Mouse (Mus musculus): Measurements from ENCODE around the gene Il10rb.

Il10rb gene

DNA sequence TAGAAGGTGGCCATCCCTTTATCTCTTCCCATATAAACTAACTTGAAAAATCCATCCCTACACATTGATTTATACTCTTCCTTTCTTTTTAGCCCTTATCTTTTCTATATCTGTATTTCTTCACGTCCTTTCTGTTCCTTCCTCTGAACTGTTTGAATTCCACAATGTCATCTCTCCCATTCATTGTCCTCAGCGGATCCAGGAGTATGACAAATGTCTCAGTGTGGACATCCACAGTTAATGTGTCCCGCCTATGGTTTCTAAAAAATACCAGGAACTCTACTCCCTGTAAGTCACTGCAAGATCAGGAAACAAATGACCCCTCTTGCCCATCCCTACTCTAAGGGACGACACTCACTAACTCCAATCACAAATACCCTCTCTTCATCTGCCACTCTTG lies 21.7 kb upstream of the Il10rb start:
- DNase-seq: peak; percentile 37

DNA sequence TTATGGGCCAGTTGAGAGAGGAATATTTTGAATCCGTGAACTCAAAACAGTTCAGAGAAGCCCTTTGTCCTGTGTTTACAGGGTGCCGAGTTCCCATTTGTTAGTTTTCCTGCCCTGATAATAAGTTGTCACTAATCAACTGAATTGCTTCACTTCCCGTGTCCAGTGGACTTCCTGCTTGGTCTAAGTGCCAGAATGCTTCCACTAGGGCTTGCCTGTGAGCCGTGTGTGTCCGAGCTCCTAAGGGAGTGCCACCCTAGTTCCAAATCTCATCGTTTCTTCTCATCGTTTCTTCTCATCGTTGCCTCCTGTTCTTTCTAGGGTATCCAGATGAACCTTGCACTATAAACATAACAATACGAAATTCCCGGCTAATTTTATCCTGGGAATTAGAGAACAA lies 20.3 kb upstream of the Il10rb start:
- peak; percentile 85 for DNase-seq

DNA sequence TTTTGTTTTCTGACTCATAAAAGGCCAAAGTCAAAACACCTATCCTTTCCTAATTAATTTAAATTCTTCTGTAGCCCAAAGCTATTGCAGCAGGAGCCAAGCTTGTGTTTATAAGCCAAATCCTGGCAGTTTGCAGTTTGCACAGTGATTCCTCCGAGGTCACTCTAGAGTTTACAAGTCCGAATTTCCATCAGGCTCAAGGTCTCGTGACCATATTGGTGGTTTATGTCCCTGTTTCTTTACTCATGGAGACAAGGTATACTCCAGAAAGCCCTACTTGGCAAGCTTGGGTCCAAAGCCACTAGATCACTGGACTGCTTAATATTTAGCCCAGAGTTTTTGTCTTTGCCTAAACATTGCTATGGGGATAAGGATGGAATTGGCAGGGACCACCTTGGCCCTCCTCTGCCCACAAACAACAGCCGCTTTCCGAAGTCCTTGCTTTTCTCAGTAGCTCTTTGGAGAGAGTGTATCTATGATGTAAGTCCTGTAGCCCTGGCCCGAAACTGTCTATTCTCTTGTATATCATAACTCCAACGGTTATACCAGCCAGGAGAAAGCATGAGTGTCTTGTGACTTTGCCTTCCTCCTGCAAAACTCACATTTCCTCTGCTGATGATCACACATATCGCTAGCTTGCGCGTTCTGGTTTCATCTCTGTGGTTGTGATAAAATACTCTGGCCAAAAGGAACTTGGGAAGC lies 19.4 kb upstream of the Il10rb start:
- DNase-seq: no peak

DNA sequence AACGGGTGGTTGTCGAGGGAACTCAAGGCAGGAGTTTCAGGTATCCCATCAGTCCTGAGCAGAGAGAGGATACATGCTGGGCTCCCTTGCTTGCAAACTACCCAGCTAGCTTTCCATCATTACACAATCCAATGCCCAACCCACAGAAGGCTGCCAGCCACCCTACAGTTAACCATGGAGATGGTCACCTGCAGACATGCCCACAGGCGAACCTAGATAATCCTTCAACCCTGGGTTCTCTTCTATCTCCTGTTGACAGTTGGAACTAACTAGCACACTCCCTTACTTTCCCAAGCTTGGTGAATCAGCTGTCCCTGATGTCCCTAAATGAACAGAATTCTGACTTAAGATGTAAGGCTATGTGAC lies 18.9 kb upstream of the Il10rb start:
- no peak for DNase-seq

DNA sequence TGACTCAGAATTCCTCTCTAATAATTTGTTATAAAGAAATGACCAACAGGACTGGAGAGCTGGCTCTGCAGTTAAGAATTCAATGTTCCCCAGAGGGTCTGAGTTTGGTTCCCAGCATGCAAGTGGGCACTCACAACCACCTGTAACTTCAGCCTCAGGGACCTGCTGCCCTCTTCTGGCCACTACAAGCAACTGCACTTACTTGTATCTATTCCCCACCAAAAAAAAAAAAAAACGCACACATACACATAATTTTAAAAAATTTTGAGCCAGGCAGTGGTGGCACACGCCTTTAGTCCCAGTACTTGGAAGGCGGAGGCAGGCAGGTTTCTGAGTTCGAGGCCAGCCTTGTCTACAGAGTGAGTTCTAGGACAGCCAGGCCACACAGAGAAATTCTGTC lies 15.9 kb upstream of the Il10rb start:
- DNase-seq: no peak

DNA sequence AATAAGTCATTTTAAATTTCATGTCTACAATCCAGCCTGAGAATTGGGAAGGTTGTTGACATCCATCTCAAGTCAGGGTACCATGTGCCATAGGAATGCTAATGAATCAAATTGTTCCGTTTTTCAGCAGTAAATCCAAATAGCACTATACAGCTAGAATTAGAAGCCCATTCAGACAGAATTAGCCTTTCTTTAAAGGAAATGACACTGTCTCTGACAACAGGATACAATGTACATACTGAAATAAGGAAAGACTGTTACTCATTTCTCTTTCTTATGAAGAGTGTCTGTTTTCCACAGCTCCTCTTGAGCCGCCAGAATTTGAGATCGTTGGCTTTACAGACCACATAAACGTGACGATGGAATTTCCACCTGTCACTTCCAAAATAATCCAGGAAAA lies 14.5 kb upstream of the Il10rb start, which contains the start of gene Gm21970:
Gene Gm21970 (plus strand): TSS at position 301 of the 400 bp plus-strand sequence.
- no peak for DNase-seq

DNA sequence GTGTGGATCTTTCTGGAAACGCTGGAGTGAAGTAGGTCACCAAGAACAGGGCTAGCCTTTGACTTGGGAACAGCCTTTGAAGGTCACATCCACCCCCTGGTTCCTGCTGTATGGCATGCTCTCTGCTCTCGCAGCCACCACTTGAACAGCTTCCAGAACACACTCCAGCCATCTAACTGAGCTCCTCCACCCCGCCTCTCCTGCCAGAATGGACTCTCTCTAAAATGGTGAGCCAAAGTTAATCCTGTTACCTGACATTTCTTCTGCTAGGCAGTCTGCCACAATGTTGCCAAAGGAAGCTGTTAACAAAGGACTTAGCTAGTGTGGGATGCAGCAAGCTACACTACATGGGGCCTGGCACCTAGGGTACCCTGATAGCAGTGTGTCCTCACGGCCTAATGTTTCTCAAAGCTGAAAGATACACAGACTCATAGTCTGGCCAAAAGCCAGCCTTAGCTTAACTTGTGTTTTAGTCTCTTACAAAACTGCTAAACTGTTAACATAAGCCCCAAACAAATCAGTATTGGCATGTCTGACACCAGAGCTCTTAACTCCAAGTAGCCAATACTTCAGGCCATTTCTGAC lies 11.0 kb upstream of the Il10rb start:
- peak; percentile 33 for DNase-seq

DNA sequence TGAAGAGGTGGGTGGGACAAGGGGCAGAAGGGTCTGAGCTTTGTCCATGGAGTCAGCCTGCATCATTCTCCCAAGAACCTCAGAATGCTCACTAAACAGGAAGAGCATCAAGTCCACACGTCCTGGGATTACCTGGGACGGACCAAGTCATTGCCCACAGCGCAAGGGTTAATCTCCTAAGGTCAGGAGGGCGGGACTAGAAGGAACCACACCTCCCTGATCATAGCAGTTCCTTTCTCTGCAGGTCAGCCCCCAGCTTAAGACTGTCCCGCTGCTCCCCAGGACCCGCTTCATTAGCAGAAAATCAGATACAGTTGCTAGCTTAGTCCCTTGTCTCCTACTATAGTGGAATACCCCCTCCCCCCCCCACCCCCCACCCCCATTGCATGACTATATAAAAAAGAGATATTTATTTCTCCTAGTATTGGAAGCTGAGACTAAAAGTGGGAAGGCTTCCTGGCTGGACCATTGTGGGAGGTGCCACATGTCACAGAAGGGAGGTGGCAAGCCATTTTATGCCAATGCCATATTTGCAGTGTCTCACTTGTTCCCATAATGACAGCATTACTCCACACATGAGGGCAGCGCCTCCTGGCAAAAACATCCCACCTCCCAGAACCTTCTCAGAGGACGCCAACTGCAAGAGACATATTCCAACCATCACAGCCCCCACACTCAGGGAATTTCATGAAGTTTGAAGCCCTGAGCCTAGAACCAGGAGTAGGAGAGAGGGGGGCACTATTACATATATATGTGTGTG lies 10.2 kb upstream of the Il10rb start:
- no peak for DNase-seq

DNA sequence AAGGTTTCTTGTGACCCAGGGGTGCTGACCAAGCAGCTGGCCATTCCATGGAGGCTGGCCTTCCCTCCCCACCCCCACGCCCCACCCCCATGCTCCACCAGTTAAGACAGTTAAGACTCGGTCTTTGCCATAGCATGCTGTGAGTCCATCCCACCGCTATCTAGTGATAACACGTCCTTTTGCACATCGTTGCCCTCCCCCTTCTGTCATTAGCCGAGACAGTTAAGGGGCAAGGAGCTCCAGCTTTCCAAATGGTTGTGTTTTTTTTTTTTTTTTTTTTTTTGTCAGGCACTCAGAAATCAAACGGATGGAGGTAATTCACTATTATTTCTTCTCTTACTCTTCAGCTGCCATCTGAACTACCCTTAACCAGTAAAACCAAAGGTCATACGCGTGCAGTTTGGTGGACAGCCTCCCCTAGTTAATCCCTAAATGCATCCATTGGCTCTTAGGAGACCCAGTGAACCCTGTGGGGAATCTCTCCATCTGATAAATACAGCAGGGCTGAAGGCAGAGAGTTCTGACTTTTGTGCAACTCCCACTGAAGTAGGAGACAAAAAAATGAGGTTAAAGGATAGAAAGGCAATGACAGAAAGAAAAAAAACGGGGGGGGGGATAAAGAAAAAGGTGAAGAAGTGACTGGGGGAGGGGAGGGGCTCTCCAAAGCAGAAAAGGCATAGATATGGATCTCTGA lies 9.0 kb upstream of the Il10rb start:
- no peak for DNase-seq

DNA sequence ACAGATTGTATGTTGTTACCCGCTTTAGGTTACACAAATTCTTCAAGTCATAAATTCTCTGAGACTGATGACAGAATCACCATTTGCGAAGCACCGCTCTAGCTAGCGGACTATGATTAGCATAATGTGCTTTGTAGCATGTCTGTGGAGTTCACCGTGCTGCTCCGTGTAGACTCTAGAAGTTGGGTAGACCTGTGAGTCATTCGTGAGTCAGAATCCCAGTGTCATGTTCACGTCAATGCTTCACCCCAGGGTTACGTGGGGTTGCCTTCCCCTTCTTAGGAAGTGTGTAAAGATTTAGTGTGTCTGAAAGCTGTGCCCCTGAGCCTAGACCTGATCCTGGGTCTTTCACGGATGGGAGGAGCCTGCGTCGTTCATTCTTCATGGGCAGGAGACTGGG lies 7.9 kb upstream of the Il10rb start:
- no peak for DNase-seq

DNA sequence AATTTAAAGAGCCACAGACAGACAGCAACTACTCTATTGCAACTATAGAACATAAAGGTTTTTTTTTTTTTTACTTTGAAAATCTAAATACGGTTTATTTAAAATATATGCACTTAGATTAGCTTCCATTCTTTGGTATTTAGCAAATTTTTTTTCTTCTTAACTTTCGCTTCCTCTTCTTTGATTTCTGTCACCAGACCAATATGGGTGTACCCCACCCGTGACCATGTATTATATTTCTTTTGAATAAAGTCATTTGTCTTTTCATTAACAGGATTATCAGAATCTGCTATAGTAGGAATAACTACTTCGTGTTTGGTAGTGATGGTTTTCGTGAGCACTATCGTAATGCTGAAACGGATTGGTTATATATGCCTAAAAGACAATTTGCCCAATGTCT lies 7.0 kb upstream of the Il10rb start:
- no peak for DNase-seq

DNA sequence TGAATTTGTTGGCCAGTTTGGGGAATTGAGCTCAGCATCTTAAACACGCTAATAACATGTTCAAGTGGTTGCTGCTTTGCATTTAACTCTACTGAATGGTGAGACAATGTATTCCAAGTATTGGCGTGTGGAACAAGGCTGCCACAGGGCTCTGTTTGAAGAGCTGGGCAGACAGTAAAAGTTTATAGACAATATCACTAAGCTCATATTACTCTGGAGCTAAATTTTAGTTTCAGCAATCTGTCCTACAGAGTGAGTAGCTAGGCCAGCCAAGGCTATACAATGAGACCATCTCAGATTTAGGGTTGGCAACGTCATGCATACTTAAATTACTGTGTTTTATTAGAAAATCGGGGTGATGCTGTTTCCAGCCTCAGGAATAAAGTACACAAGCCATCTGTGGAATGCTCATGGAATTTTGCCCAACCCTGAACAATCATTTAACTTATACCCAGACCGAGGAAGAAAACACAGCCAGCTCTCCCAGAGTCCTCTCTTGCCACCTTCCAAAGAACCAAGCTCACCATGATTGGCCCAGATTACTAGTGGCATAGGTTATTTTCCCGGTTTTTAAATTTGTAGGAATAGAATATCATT lies 4.3 kb upstream of the Il10rb start:
- DNase-seq: no peak

DNA sequence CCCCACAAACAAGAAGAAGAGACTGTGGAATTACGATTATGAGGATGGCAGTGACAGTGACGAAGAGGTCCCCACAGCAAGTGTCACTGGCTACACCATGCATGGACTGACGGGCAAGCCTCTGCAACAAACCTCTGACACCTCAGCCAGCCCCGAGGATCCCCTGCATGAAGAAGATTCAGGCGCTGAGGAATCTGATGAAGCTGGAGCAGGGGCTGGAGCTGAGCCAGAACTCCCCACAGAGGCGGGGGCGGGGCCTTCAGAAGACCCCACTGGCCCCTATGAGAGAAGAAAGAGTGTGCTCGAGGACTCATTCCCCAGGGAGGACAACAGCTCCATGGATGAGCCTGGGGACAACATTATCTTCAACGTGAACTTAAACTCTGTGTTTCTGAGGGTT lies 2.2 kb upstream of the Il10rb start:
- no peak for DNase-seq

DNA sequence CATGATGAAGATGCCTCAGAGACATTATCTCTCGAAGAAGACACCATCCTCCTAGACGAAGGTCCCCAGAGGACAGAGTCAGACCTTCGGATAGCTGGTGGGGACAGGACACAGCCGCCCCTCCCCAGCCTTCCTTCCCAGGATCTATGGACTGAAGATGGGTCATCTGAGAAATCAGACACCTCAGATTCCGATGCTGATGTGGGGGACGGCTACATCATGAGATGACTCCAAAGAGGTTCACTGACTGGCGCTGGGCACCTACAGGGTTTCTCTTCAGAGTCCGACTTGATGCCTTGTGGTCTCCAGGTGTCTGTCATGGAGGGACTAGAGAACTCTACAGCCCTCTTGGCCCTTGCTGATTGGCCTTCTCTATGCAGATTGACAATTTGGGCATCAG lies 1.8 kb upstream of the Il10rb start:
- DNase-seq: no peak

DNA sequence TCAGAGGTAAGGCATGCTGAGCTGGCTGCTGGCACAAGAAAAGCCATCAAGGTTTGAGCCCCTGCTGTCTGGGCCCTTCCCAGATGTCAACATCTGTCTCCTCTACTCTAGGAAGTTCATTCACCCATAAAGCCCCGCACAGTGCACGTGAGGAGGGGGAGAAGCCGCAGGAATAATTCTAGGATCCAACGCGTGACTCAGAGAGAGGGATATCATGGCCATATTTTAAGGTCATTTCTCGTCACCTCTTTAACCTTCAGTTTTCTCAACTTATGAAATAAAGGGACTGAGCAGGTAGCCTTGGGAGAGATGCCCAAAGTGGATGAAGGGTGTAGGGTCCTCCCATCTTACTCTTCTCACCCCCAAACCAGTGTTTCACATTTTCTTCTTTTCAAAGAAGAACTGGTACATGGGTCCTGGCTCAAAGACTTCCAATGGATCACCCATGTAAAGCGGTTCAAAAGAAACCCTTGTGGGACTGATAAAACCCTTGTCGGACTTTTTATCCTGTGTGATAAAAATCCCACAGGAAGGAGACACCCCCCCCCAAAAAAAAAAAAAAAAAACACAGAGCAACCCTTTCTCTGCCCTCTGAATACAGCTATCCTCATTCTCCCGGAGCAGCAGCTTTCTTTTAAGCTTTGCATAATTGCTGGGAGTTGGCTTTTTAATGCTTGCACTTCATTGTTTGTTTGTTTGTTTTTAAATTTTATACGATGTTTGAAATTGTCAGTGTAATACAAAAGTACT lies 961 bp upstream of the Il10rb start:
- DNase-seq: no peak

DNA sequence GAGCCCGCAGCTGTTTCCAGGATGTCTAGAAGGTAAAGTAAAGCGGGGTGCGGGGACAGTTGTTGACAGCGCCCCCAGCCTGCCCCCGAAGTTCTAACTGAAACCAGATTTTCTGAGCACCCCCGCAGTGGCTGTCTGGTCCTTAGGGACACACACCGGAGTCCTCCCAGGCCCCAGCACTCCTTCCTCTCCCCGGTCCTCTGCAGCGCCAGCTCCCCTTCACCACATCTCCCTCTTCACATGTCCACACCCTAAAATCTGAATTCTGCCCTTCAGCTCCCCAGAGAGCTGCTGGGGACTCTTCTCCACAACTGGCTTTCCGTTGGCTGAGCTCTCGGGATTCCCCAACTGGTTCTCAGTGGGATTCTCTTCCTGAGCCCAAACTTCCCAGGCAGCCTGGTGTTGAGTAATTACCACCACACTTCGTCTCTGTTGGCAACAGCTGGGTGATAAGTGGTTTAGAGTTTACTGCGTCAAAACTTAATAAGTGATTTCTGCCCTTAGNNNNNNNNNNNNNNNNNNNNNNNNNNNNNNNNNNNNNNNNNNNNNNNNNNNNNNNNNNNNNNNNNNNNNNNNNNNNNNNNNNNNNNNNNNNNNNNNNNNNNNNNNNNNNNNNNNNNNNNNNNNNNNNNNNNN lies 739 bp downstream of the Il10rb start:
- DNase-seq: peak; percentile 69

DNA sequence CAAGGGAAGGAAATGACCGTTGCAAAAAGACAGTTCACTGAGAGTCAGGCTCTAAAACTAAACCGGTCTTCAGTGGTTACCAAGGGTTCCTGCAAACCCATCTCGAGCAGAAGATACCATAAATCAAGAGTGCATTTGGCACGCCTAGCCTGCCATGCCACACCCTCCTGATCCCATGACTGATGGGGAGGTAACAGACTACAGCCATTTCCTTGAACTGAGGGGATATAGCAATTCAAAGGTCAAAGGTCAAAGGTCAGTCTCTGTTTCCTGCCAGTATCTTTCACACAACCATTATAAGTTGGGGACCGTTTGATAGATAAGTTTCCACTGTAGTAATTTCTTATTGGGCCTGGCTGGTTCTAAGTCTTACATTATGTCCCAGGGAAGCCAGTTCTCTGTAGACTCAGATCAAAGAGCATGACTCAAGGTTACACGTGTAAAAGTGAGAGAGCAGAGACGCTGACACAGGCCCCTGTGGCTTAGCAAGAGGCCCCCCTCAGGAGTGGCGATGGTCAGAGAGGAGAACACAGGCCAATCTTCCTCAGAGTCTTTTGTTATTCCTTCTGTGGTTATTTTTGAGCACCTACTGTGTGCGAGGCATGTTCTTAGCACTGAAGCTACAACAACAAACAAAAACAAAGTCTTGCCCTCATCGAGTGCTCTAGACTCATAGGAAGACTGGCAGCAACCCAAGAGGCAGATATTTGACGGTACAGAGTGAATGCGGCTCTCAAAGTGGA lies 7.3 kb downstream of the Il10rb start:
- DNase-seq: no peak

DNA sequence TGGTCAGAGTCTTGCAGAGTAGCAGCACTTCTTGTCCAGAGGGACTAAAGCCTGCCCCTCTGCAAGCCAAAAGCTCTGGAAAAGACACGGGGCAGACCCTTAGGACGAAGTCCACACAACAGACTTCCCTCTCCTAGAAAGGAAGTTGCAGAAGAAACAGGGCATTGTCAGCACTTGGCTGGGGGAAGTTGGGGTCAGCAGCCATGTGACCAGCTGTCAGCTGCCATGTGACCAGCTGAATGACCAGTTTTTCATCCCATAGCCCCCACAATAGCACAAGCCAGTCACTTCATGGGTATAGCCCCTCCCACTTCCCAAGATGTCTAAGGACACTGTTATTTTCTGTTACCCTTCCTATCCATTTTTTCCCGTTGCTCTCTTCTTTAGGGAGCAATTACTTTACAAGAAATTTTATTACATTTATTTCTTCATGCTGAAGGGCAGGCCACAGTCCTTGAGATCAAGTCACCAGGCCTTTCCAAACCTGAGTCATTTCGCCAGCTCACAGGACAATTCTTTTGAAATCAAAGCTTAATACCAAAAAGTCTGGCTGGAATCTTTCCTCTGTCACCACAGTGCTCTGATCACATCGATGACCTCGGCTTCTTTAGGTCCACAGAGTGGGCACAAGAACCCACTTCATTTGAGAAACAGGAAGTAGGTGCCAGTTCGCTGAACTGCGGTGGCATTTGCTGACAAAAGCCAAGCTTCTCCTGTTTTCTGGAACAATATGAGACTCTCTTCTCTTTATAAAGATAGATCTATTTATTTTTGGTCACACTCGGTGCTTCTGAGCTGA lies 9.6 kb downstream of the Il10rb start:
- no peak for DNase-seq

DNA sequence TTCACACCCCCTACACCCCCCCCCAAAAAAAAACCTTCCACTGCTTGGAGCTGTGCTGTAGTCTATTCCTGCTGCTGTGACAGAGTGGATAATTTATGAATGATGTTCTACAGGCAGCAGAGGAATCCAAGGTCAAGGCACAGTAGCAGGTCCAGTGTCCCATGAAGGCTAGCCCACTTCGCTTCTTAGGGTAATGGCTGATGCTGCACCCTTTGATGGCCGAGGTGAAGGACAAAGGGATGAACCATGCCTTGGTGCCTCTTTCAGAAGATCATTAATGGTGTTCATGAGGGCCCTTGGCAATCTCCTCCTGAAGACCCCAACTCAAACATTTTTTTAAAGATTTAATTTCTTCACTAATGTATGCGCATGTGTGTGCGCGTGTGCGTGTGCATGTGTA lies 10.4 kb downstream of the Il10rb start:
- DNase-seq: no peak

DNA sequence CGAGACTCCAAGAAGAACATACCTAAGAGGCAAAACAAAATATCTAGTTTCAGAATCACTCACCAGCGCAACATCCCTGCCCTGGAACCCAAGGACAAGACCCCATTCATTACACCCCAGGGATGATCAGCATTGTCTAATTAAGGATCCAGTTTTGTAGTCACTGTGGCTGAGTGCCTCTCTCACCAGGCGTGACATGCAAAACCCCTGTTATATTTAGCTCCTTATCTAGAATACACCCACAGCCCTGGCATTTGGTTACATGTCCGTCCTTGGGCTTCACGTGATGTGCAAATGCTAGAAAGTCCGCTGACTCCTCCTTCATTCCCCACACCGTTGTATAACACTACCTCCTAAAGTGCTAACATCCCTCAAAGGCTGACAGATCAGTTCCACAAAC lies 11.0 kb downstream of the Il10rb start:
- peak; percentile 26 for DNase-seq
